Mouse (Mus musculus) G1E (cell line): ENCODE data around the gene Fdx1l.

ENCODE experiments used
- CTCF ChIP-seq: IDR thresholded peaks from 2 replicates; pipeline ENCODE4 v1.5.1; 2012; ENCODE audit warnings: low read depth, low read length, inconsistent platforms, mixed read lengths
- GATA1 ChIP-seq: IDR thresholded peaks from 2 replicates; pipeline ENCODE4 v1.6.1; 2012; ENCODE audit warnings: borderline replicate concordance, low read length, inconsistent platforms, mixed read lengths

GRCm38 (mm10) chr9:21018600-21018999 lies 54.8 kb downstream of the Fdx1l start:
- no peak for TF ChIP-seq GATA1
- no peak for TF ChIP-seq CTCF
